ENCODE assay signal across 17 mouse cellular contexts in the genomic region with DNA sequence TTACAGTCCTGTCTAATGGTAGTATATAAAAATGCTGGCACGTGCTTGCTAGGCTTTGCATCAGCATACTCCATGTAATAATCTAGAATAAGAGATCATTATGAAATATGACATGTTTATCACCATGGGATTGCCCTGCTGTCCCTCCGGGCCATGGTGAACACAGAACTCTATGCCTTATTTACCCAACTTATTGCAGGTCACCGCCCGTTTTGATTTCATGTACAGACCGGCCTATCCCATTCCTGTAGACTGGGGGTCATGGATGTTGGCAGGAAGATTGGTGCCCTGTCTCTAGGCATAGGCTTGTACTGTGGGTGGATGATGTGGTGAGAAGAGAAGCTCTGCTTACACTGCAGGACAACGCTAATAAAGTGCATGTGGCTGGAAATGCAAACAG.
"Had no signal": no experiment of that assay in that cellular context is flagged by ENCODE, and none has a peak within 500 bp of the region (broad histone marks: within the 10 kb centered on the region; RNA-seq: fewer than 3 reads in every experiment).

No protein-coding gene starts in this region.

- ATAC-seq: midbrain, embryonic 13.5 days; midbrain, embryonic 15.5 days had no signal

- H3K4me3 ChIP-seq: midbrain, embryonic 13.5 days; midbrain, embryonic 15.5 days; myocyte; neural tube, embryonic 13.5 days; neural tube, embryonic 15.5 days; stomach, embryonic 15.5 days had no signal

- DNase-seq: lung, adult 18-20 months; lung, embryonic 14.5 days; lung, postnatal 10 days; lung, postnatal 4 days; retina, postnatal 1 day; right cerebral cortex, adult 18-20 months; right cerebral cortex, postnatal 14 days; thymus, adult 18-20 months; thymus, postnatal 14 days; thymus, postnatal 36 days had no signal

- H3K27ac ChIP-seq: midbrain, embryonic 15.5 days; neural tube, embryonic 13.5 days; neural tube, embryonic 15.5 days; stomach, embryonic 15.5 days had no signal

- H3K4me2 ChIP-seq: lung, embryonic 14.5 days; midbrain, embryonic 11.5 days; midbrain, embryonic 13.5 days; midbrain, embryonic 15.5 days; neural tube, embryonic 13.5 days; neural tube, embryonic 15.5 days; stomach, embryonic 15.5 days had no signal

- H3K9me3 ChIP-seq: midbrain, embryonic 13.5 days; midbrain, embryonic 15.5 days; neural tube, embryonic 13.5 days; neural tube, embryonic 15.5 days; stomach, embryonic 15.5 days had no signal

- H3K9ac ChIP-seq: lung, embryonic 14.5 days; midbrain, embryonic 13.5 days; midbrain, embryonic 15.5 days; neural tube, embryonic 13.5 days; neural tube, embryonic 15.5 days; stomach, embryonic 15.5 days had no signal

- H3K4me1 ChIP-seq: stomach, embryonic 15.5 days had no signal

- H3K27me3 ChIP-seq: midbrain, embryonic 13.5 days; midbrain, embryonic 15.5 days; neural tube, embryonic 13.5 days; neural tube, embryonic 15.5 days; stomach, embryonic 15.5 days had no signal

- H3K36me3 ChIP-seq: midbrain, embryonic 13.5 days; midbrain, embryonic 15.5 days; neural tube, embryonic 13.5 days; neural tube, embryonic 15.5 days; stomach, embryonic 15.5 days had no signal
